Mouse (Mus musculus) olfactory bulb, adult 2 months (tissue): ENCODE results near the gene Phactr1.

ENCODE experiments used
- CTCF ChIP-seq: fragments of 200-500 bp; IDR thresholded peaks from 2 replicates; pipeline ENCODE4 v1.5.1; 2012; ENCODE audit warnings: low read depth, mild to moderate bottlenecking, low read length, moderate library complexity; ENCODE audit not compliant: insufficient read depth
- POLR2A ChIP-seq: fragments of 200-500 bp; IDR thresholded peaks from 2 replicates; pipeline ENCODE4 v1.6.1; 2012; ENCODE audit warnings: mild to moderate bottlenecking, low read depth, low read length, moderate library complexity; ENCODE audit not compliant: insufficient read depth

GRCm38 (mm10) chr13:42948717-42949265 lies 268.4 kb downstream of the Phactr1 start:
- TF ChIP-seq CTCF (no peak), POLR2A (no peak)
